Mouse (Mus musculus) forebrain, embryonic 10.5 days (tissue): ENCODE data around the gene Spocd1. TPM values are rescaled to one million over a fixed set of nuclear protein-coding genes. Genes with fewer than 3 reads are reported as not detected.

Source experiments
- DNase-seq: peaks from one replicate; pipeline ENCODE4 v3.0.0-alpha.2; 2017; ENCODE audit warnings: low spot score; ENCODE audit errors: extremely low spot score
- H3K27ac ChIP-seq: fragments of 300-500 bp; sonication (generic); 2 replicates; pipeline ENCODE4 v1.5.1; 2016; ENCODE audit warnings: mild to moderate bottlenecking
- H3K27me3 ChIP-seq: fragments of 300-500 bp; sonication (generic); 2 replicates; pipeline ENCODE4 v1.6.1; 2016; ENCODE audit warnings: mild to moderate bottlenecking; ENCODE audit not compliant: poor library complexity, severe bottlenecking
- H3K36me3 ChIP-seq: fragments of 300-500 bp; sonication (generic); replicated peaks from 2 replicates; pipeline ENCODE4 v1.6.1; 2016; ENCODE audit warnings: mild to moderate bottlenecking, moderate library complexity
- H3K4me1 ChIP-seq: fragments of 300-500 bp; sonication (generic); 2 replicates; pipeline ENCODE4 v1.6.1; 2016
- H3K4me3 ChIP-seq: fragments of 300-500 bp; sonication (generic); 2 replicates; pipeline ENCODE4 v1.5.1; 2016; ENCODE audit warnings: mild to moderate bottlenecking, moderate library complexity
- H3K9me3 ChIP-seq: fragments of 300-500 bp; sonication (generic); 2 replicates; pipeline ENCODE4 v1.6.1; 2016; ENCODE audit warnings: mild to moderate bottlenecking, moderate library complexity
- WGBS: fragments of 180-500 bp; shearing (Covaris S2); methylation state at CpG from one replicate; pipeline ENCODE4 v1.1.7; 2016; 5-methylcytosine and 5-hydroxymethylcytosine counted together
- polyA plus RNA-seq: library from polyadenylated mRNA; unstranded; fragments of >200 nt; fragmentation: Nextera tagmentation; extraction: Ambion mirVana; gene quantifications from 2 replicates; pipeline ENCODE4 v1.2.1, GENCODE M21; 2016

Spocd1 gene
- polyA plus RNA-seq, 1 experiment from 2014 or later = not detected

GRCm38 (mm10) chr4:129924143-129924542 is 4.9 kb upstream of the Spocd1 start:
- Histone ChIP-seq H3K27me3 (peaks cover 2% of the 10 kb centered on the region), H3K4me3 (no peak overlapping the region), H3K9me3 (no peaks in the 10 kb centered on the region), H3K36me3 (no peaks in the 10 kb centered on the region), H3K27ac (no peak overlapping the region), H3K4me1 (peaks cover 16% of the 10 kb centered on the region)
- WGBS = 90% methylated on average over 8 of the region's 8 CpGs
- no peak for DNase-seq

- peaks cover 6% of the 10 kb centered on the region for H3K27me3 ChIP-seq
- DNase-seq = no peak
- no peak overlapping the region for H3K27ac ChIP-seq
- no peaks in the 10 kb centered on the region for H3K9me3 ChIP-seq
- peaks cover 16% of the 10 kb centered on the region for H3K4me1 ChIP-seq
- WGBS = 82% methylated on average over 6 of the region's 6 CpGs
- H3K36me3 ChIP-seq = no peaks in the 10 kb centered on the region
- no peak overlapping the region for H3K4me3 ChIP-seq
Observed at GRCm38 (mm10) chr4:129924694-129925093, 4.4 kb upstream of the Spocd1 start.

GRCm38 (mm10) chr4:129926544-129926943 is 2.5 kb upstream of the Spocd1 start:
- Histone ChIP-seq H3K27me3 (peaks cover 6% of the 10 kb centered on the region), H3K27ac (no peak overlapping the region), H3K4me3 (no peak overlapping the region), H3K4me1 (peaks cover 9% of the 10 kb centered on the region), H3K36me3 (no peaks in the 10 kb centered on the region), H3K9me3 (no peaks in the 10 kb centered on the region)
- WGBS = 64% methylated on average over 8 of the region's 8 CpGs
- DNase-seq = no peak

DNA sequence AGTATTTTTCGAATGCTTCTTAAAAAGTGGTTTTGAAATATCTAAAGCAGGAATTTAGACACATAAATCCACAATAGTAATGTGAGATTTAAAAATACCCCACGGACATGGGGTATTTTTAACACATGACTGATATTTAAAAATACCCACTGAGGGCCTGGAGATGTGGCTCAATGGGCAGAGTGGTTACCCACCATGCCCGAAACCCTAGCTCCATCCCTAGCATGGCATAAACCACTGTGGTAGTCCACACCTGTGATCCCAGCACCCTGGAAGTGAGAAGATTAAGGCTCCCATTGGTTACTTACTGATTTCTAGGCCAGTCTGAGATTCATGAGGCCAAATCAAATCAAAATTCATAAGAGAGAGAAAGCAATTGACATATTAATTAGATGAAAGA is 2.0 kb upstream of the Spocd1 start:
- Histone ChIP-seq H3K4me3 (no peak overlapping the region), H3K36me3 (no peaks in the 10 kb centered on the region), H3K4me1 (peaks cover 9% of the 10 kb centered on the region), H3K27me3 (peaks cover 6% of the 10 kb centered on the region), H3K27ac (no peak overlapping the region), H3K9me3 (0 out of 2 replicates have a peak, but pooled peaks cover 5% of the 10 kb centered on the region)
- WGBS = 85% methylated on average over 3 of the region's 3 CpGs
- DNase-seq = no peak

GRCm38 (mm10) chr4:129928124-129928751 is 811 bp upstream of the Spocd1 start:
- peak overlapping the region; percentile 41 for H3K4me3 ChIP-seq
- H3K27me3 ChIP-seq = peaks cover 6% of the 10 kb centered on the region
- peaks cover 9% of the 10 kb centered on the region for H3K4me1 ChIP-seq
- H3K9me3 ChIP-seq = 0 out of 2 replicates have a peak, but pooled peaks cover 5% of the 10 kb centered on the region
- DNase-seq = peak; percentile 79
- WGBS = 8% methylated on average over 19 of the region's 19 CpGs
- H3K36me3 ChIP-seq = no peaks in the 10 kb centered on the region
- peak overlapping the region; percentile 41; the same call in 1 of the 2 replicates for H3K27ac ChIP-seq

GRCm38 (mm10) chr4:129933696-129934095 is 4.6 kb downstream of the Spocd1 start:
- DNase-seq = no peak
- H3K27ac ChIP-seq = no peak overlapping the region
- peaks cover 12% of the 10 kb centered on the region for H3K4me1 ChIP-seq
- 0 out of 2 replicates have a peak, but pooled peaks cover 5% of the 10 kb centered on the region for H3K9me3 ChIP-seq
- no peak overlapping the region for H3K4me3 ChIP-seq
- peaks cover 6% of the 10 kb centered on the region for H3K27me3 ChIP-seq
- no peaks in the 10 kb centered on the region for H3K36me3 ChIP-seq
- 86% methylated on average over 14 of the region's 14 CpGs for WGBS

GRCm38 (mm10) chr4:129934177-129934855 is 5.3 kb downstream of the Spocd1 start:
- 81% methylated on average over 16 of the region's 16 CpGs for WGBS
- DNase-seq = no peak
- H3K27ac ChIP-seq = no peak overlapping the region
- H3K4me1 ChIP-seq = peaks cover 9% of the 10 kb centered on the region; the same call in 1 of the 2 replicates
- no peak overlapping the region for H3K4me3 ChIP-seq
- H3K27me3 ChIP-seq = peaks cover 1% of the 10 kb centered on the region
- H3K36me3 ChIP-seq = no peaks in the 10 kb centered on the region
- 0 out of 2 replicates have a peak, but pooled peaks cover 5% of the 10 kb centered on the region for H3K9me3 ChIP-seq

- Histone ChIP-seq H3K27ac (no peak overlapping the region), H3K9me3 (no peaks in the 10 kb centered on the region), H3K4me3 (no peak overlapping the region), H3K27me3 (peaks cover 8% of the 10 kb centered on the region; the same call in 1 of the 2 replicates), H3K4me1 (peaks cover 18% of the 10 kb centered on the region; the same call in 1 of the 2 replicates), H3K36me3 (no peaks in the 10 kb centered on the region)
- DNase-seq = no peak
- 87% methylated on average over 6 of the region's 6 CpGs for WGBS
Observed at GRCm38 (mm10) chr4:129951359-129951821, 22.3 kb downstream of the Spocd1 start.

- no peak for DNase-seq
- H3K4me1 ChIP-seq = peaks cover 16% of the 10 kb centered on the region; the same call in 1 of the 2 replicates
- 68% methylated on average over 5 of the region's 5 CpGs for WGBS
Observed at GRCm38 (mm10) chr4:129952241-129952810, 23.3 kb downstream of the Spocd1 start.

DNA sequence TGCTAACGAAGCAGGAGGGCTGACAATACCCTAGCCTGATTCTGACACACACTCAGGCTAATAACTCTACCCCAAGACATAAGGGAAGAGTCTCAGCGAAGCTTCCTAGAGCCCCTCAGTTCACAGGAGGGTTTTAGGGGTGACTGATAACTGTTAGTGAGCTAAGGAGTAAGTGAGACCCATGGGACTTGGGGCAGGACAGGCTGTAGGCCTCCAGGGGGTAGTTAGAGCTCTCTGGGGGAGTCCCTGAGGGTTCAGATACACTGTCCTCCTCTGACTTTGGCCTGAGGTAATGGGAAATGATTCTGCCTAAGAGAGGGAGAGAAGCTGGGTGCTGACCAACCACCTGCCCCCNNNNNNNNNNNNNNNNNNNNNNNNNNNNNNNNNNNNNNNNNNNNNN is 25.5 kb downstream of the Spocd1 start:
- 57% methylated on average over 2 of the region's 2 CpGs for WGBS

More at GRCm38 (mm10) chr4:129952241-129952810, 23.3 kb downstream of the Spocd1 start:
- Histone ChIP-seq H3K4me3 (no peak overlapping the region), H3K27me3 (peaks cover 13% of the 10 kb centered on the region; the same call in 1 of the 2 replicates), H3K9me3 (no peaks in the 10 kb centered on the region), H3K36me3 (no peaks in the 10 kb centered on the region), H3K27ac (no peak overlapping the region)

GRCm38 (mm10) chr4:129960180-129960944 is 31.3 kb downstream of the Spocd1 start:
- Histone ChIP-seq H3K36me3 (no peaks in the 10 kb centered on the region), H3K9me3 (no peaks in the 10 kb centered on the region), H3K27ac (peak overlapping the region; percentile 79), H3K27me3 (peaks cover 45% of the 10 kb centered on the region), H3K4me1 (peaks cover 29% of the 10 kb centered on the region), H3K4me3 (peak overlapping the region; percentile 60)
- peak; percentile 87 for DNase-seq
- under 1% methylated on average over 37 of the region's 37 CpGs for WGBS

More for the DNA sequence above, 25.5 kb downstream of the Spocd1 start:
- Histone ChIP-seq H3K27ac (no peak overlapping the region), H3K9me3 (no peaks in the 10 kb centered on the region), H3K36me3 (no peaks in the 10 kb centered on the region), H3K4me3 (no peak overlapping the region), H3K27me3 (peaks cover 21% of the 10 kb centered on the region; the same call in 1 of the 2 replicates), H3K4me1 (peaks cover 18% of the 10 kb centered on the region)
- DNase-seq = no peak

DNA sequence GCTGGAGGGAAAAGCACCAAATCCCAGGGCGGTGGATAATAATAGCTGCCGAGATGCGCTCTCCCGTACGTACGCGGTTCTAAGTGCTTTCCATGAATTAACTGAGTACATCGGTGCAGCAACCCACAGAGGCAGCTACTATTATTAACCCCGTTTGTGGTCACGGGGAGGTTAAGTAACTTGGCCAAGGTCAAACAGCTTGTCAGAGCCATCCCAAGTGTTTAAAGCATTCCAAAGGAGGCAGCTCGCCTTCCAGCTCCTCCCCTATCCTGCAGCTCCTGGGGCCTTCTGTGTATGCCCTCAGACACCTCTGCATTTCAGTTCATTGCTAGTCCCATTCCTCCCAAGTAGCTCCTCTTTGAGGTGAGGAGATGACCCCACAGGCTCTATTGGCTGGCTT is 36.2 kb downstream of the Spocd1 start:
- Histone ChIP-seq H3K27me3 (peaks cover 54% of the 10 kb centered on the region), H3K9me3 (no peaks in the 10 kb centered on the region), H3K4me3 (no peak overlapping the region), H3K4me1 (peaks cover 56% of the 10 kb centered on the region), H3K36me3 (no peaks in the 10 kb centered on the region), H3K27ac (no peak overlapping the region)
- WGBS = 83% methylated on average over 11 of the region's 11 CpGs
- no peak for DNase-seq
